Mouse (Mus musculus) regulatory T cell (primary cell): ENCODE data around the gene Acaca.

ENCODE experiments used
- in situ Hi-C: fragments of 300-600 bp; cut with MboI, MseI; formaldehyde crosslinking; loops from one replicate; pipeline ENCODE4 v1.15.1; 2025; ENCODE audit warnings: high pct_unique_total_duplicates

Gene Acaca

GRCm38 (mm10) chr11:84128943-84129798, at the start of gene Acaca, which contains the start of gene Tada2a:
Gene Acaca (plus strand): TSS chr11:84129672.
Gene Tada2a (minus strand): TSS chr11:84129600.
- in situ Hi-C loops, result loop anchor here (5.0 kb wide), 1 partner anchor 67 kb away; no protein-coding TSS in a partner anchor

GRCm38 (mm10) chr11:84079887-84080286, 49.6 kb upstream of the Acaca start:
- in situ Hi-C loops, result no loop called here

GRCm38 (mm10) chr11:84080327-84080726, 49.1 kb upstream of the Acaca start:
- in situ Hi-C loops, result no loop called here

- in situ Hi-C loops, result no loop called here
Measured at GRCm38 (mm10) chr11:84081901-84082300, 47.6 kb upstream of the Acaca start.

- in situ Hi-C loops, result no loop called here
Measured at GRCm38 (mm10) chr11:84090572-84090971, 38.9 kb upstream of the Acaca start.

GRCm38 (mm10) chr11:84095084-84095483, 34.4 kb upstream of the Acaca start:
- in situ Hi-C loops, result no loop called here

- in situ Hi-C loops, result no loop called here
Measured at GRCm38 (mm10) chr11:84097251-84097998, 32.0 kb upstream of the Acaca start.

GRCm38 (mm10) chr11:84101182-84101581, 28.3 kb upstream of the Acaca start:
- in situ Hi-C loops, result no loop called here

- in situ Hi-C loops, result no loop called here
Measured at GRCm38 (mm10) chr11:84104036-84104435, 25.4 kb upstream of the Acaca start.

- in situ Hi-C loops, result no loop called here
Measured at GRCm38 (mm10) chr11:84107137-84107536, 22.3 kb upstream of the Acaca start.

GRCm38 (mm10) chr11:84113623-84114022, 15.8 kb upstream of the Acaca start:
- in situ Hi-C loops, result no loop called here

GRCm38 (mm10) chr11:84115646-84116045, 13.8 kb upstream of the Acaca start:
- in situ Hi-C loops, result no loop called here

GRCm38 (mm10) chr11:84116221-84116620, 13.3 kb upstream of the Acaca start:
- in situ Hi-C loops, result no loop called here

- in situ Hi-C loops, result no loop called here
Measured at GRCm38 (mm10) chr11:84117431-84117830, 12.0 kb upstream of the Acaca start.

- in situ Hi-C loops, result no loop called here
Measured at GRCm38 (mm10) chr11:84121051-84121956, 8.2 kb upstream of the Acaca start.

GRCm38 (mm10) chr11:84127977-84128376, 1.5 kb upstream of the Acaca start:
- in situ Hi-C loops, result loop anchor here (5.0 kb wide), 1 partner anchor 66 kb away; no protein-coding TSS in a partner anchor

- in situ Hi-C loops, result loop anchor here (5.0 kb wide), 1 partner anchor 67 kb away; no protein-coding TSS in a partner anchor
Measured at GRCm38 (mm10) chr11:84129799-84130185, 320 bp downstream of the Acaca start.

GRCm38 (mm10) chr11:84134331-84134860, 4.9 kb downstream of the Acaca start:
- in situ Hi-C loops, result no loop called here

- in situ Hi-C loops, result loop anchor here (5.0 kb wide), 1 partner anchor 41 kb away; no protein-coding TSS in a partner anchor
Measured at GRCm38 (mm10) chr11:84136453-84136852, 7.0 kb downstream of the Acaca start.

- in situ Hi-C loops, result loop anchor here (10.0 kb wide), 1 partner anchor 373 kb away; the partner anchor contains the start of gene Aatf
Measured at GRCm38 (mm10) chr11:84141752-84142151, 12.3 kb downstream of the Acaca start.
